Mouse (Mus musculus): ENCODE measurements around the gene Dapk2. TPM values are rescaled to one million over a fixed set of nuclear protein-coding genes. Genes with fewer than 3 reads are reported as not detected.
A peak's percentile ranks its signal among the peaks of the same experiment; 100 is the strongest.

Gene Dapk2
- polyA plus RNA-seq, 1 experiment from 2014 or later: 1.3 TPM

DNA sequence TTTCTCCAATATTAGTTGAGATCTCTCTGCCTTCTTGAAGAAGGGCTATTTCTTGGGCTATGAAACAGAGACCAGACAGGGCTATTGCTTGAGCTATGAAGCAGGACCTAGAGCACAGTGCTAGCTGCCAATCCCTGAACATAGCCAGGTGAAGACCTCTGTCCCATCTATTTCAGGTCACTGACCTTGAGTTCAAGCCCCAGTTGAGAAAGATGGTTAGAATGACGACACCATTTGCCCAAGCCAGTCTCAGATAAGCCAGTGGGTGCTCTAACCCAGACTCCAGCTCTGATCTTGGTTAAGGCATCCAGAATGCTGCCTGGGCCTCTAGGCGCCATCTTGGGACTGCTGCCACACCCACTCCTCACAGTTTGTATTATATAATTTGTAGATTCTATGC, 135.3 kb downstream of the Dapk2 start:
- no peak for ATAC-seq (ENCODE audit: low read depth)
- 100% methylated on average over 2 of the region's 2 CpGs for WGBS

DNA sequence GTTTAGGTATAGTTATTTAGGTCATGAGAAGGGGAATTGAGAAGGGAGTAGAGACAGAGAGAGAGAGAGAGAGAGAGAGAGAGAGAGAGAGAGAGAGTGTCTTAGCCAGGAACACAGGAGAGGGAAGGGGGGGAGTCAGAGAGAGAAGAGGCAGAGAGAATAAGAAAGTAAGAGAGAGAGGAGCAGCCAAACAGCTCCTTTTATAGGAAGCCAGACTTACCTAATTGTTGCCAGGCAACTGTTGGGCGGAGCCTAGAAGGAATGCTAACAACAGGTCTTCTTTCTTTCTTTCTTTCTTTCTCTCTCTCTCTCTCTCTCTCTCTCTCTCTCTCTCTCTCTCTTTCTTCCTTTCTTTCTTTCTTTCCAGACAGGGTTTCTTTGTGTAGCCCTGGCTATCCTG, 136.2 kb downstream of the Dapk2 start:
- peaks cover 9% of the 10 kb centered on the region for H3K4me1 ChIP-seq (replicated peaks)
- H3K4me2 ChIP-seq: no peak overlapping the region
- no peak for ATAC-seq (ENCODE audit: low read depth)
- no peak overlapping the region for H3K4me3 ChIP-seq
- no peaks in the 10 kb centered on the region for H3K27me3 ChIP-seq
- no peak overlapping the region for H3K27ac ChIP-seq (replicated peaks)
- H3K9me3 ChIP-seq: no peaks in the 10 kb centered on the region
- 100% methylated on average over 1 of the region's 1 CpGs for WGBS
- H3K36me3 ChIP-seq: no peaks in the 10 kb centered on the region
- H3K9ac ChIP-seq: no peak overlapping the region

More for the DNA sequence above, 135.3 kb downstream of the Dapk2 start:
- H3K9me3 ChIP-seq: no peaks in the 10 kb centered on the region
- peaks cover 9% of the 10 kb centered on the region for H3K4me1 ChIP-seq (replicated peaks)
- no peaks in the 10 kb centered on the region for H3K36me3 ChIP-seq
- H3K27ac ChIP-seq (replicated peaks): no peak overlapping the region
- no peak overlapping the region for H3K4me3 ChIP-seq
- H3K9ac ChIP-seq: no peak overlapping the region
- no peaks in the 10 kb centered on the region for H3K27me3 ChIP-seq
- H3K4me2 ChIP-seq: no peak overlapping the region

DNA sequence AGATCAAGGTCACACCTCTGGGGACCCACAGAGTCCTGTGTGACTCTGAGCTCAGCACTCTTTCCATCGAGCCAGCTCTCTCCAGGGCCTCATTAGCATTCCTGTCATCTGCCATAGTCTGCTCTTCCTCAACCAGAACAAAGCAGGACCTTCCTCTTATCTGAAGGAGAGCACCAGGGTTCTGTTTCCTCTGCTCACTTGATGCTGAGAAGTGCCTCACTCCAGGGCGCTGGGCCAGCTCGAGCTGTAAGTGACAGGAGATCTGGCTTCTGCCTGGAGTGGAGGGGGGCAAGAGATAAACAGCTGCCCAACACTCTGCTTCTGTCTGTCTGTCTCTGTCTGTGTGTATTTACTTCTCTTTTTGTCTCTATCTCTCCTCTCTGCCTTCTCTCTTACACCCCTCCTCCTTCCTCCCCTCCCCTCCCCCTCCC, 137.0 kb downstream of the Dapk2 start:
- H3K27ac ChIP-seq (replicated peaks): peak overlapping the region; percentile 59
- peak overlapping the region; percentile 36; the same call in 1 of the 2 replicates for H3K9ac ChIP-seq
- H3K4me1 ChIP-seq (replicated peaks): peaks cover 9% of the 10 kb centered on the region
- 9% methylated on average over 3 of the region's 3 CpGs for WGBS
- no peak overlapping the region for H3K4me2 ChIP-seq
- H3K36me3 ChIP-seq: no peaks in the 10 kb centered on the region
- H3K27me3 ChIP-seq: no peaks in the 10 kb centered on the region
- no peak overlapping the region for H3K4me3 ChIP-seq
- H3K9me3 ChIP-seq: no peaks in the 10 kb centered on the region
- 0 out of 2 replicates have a peak, but pooled peaks have one; percentile 11 for ATAC-seq (ENCODE audit: low read depth)

DNA sequence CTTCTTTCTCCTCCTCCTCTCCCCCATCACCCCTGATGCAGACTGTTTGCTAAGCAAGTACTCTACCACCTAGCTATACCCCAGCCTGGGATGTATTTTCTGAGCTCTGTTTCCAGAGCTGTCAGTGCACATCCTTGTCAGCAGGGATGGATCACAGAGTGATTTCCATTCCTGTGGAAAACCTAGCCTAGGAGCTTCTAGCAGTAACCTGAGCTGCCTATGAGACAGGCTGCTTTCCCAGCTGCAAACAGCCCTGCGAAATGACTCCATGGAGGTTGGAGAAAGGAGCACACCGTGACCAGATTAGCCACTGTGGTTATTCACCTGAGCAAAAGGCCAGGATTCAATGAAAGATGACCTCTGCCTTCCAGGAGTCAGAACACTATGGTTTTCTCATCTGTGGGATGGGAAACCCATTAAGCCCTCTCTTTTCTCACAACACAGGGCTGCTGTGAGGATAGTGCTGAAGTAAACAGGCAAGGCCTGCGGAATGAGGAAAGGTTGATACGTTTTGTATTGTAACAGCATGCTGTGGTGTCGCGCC, 137.6 kb downstream of the Dapk2 start:
- H3K4me3 ChIP-seq: no peak overlapping the region
- no peaks in the 10 kb centered on the region for H3K36me3 ChIP-seq
- 75% methylated on average over 6 of the region's 6 CpGs for WGBS

DNA sequence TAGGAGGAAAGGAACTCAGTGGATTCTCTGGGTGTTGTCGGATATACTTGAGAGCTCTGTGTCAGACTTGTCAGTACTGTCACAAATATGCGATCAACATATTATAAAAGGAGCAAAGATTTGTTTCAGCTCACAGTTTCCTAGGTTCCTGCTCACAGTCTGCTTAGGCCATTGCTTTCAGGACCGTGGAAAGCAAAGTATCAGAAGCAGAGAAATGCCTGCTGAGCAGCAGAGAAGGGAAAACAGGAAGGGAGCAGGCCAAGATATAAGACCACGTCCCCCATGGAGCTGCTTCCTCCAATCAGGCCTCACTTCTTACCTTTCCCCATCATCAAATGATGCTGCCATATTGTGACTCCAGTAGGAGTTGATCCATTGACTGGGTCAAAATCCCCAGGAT, 140.8 kb downstream of the Dapk2 start:
- H3K36me3 ChIP-seq: no peaks in the 10 kb centered on the region
- no peaks in the 10 kb centered on the region for H3K27me3 ChIP-seq
- H3K9ac ChIP-seq: no peak overlapping the region
- H3K4me1 ChIP-seq (replicated peaks): peaks cover 9% of the 10 kb centered on the region
- H3K9me3 ChIP-seq: no peaks in the 10 kb centered on the region
- H3K4me3 ChIP-seq: no peak overlapping the region
- H3K4me2 ChIP-seq: no peak overlapping the region
- no peak overlapping the region for H3K27ac ChIP-seq (replicated peaks)
- WGBS: 84% methylated on average over 4 of the region's 4 CpGs
- no peak for ATAC-seq (ENCODE audit: low read depth)

More for the DNA sequence above, 137.6 kb downstream of the Dapk2 start:
- Histone ChIP-seq H3K27me3 (no peaks in the 10 kb centered on the region), H3K27ac (replicated peaks) (peak overlapping the region; percentile 59), H3K4me1 (replicated peaks) (peaks cover 9% of the 10 kb centered on the region), H3K9ac (no peak overlapping the region), H3K4me2 (no peak overlapping the region), H3K9me3 (no peaks in the 10 kb centered on the region)
- no peak for ATAC-seq (ENCODE audit: low read depth)

DNA sequence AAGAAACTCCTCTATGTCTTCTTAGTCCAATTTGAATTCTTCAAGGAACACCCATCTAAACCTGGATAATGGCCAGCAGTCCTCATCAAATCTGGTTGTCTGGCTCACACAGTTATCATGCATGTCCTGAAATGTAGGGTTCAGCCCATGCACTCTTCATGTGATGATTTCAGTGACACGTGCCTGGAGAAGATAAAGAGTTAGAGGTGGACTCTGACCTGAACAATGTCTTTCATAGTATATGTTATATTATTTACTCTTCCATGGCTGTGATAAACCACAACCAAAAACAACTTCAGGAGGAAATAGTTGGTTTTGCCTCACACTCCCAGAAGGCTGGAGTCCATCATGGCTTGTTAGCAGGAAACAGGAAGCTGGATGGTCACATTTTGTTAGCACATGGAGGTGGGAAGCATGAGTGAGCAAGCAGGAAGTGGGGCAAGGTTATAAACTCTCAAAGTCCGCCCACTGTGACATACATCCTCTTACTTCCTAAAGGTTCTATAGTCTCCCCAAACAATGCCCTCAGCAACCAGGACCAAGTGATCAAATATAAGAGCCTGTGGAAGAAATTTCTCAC, 142.5 kb downstream of the Dapk2 start:
- no peak overlapping the region for H3K9ac ChIP-seq
- H3K4me2 ChIP-seq: no peak overlapping the region
- 86% methylated on average over 2 of the region's 2 CpGs for WGBS
- H3K27ac ChIP-seq (replicated peaks): no peak overlapping the region
- H3K9me3 ChIP-seq: no peaks in the 10 kb centered on the region
- no peak for ATAC-seq (ENCODE audit: low read depth)
- H3K4me3 ChIP-seq: no peak overlapping the region
- H3K27me3 ChIP-seq: no peaks in the 10 kb centered on the region
- H3K4me1 ChIP-seq (replicated peaks): peaks cover 16% of the 10 kb centered on the region
- no peaks in the 10 kb centered on the region for H3K36me3 ChIP-seq

DNA sequence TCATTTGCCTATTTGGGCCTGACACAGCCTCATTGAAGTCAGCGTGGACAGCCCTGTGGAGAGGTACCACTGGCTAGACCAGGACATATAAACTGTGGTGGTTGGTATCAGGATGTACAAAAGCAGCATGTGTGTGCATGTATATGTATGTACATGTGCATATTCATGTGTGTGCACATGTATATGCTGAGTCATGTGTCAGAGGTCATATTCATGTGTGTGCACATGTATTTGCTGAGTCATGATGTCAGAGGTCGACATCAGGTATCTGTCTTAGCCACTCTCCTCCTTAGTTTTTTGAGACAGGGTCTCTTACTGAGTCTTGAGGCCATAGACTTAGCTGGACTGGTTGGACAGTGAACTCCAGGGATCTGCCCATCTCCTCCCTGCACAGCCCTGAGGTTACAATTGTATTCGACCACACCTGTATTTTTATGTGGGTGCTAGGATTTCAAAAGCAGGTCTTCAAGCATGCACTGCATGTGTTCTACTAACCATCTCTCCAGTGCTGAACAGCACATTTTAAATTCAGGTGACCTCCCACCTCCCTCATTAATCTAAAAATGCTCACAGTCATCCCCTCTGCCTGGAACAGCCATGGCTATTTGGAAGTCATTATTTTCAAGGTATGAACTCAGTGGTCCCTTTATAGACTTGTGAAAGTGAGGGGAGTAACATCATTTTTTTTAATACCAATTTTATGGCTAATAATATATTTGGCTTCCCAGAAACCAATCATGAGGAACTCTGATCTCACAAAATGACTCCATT, 146.5 kb downstream of the Dapk2 start:
- no peak overlapping the region for H3K4me3 ChIP-seq
- no peaks in the 10 kb centered on the region for H3K36me3 ChIP-seq
- H3K4me1 ChIP-seq (replicated peaks): peaks cover 24% of the 10 kb centered on the region
- H3K27me3 ChIP-seq: no peaks in the 10 kb centered on the region
- H3K9me3 ChIP-seq: no peaks in the 10 kb centered on the region
- 90% methylated on average over 3 of the region's 3 CpGs for WGBS
- peak; percentile 61 for ATAC-seq (ENCODE audit: low read depth)
- H3K9ac ChIP-seq: no peak overlapping the region
- peak overlapping the region; percentile 88 for H3K27ac ChIP-seq (replicated peaks)
- H3K4me2 ChIP-seq: peak overlapping the region; percentile 52; the same call in 1 of the 2 replicates

DNA sequence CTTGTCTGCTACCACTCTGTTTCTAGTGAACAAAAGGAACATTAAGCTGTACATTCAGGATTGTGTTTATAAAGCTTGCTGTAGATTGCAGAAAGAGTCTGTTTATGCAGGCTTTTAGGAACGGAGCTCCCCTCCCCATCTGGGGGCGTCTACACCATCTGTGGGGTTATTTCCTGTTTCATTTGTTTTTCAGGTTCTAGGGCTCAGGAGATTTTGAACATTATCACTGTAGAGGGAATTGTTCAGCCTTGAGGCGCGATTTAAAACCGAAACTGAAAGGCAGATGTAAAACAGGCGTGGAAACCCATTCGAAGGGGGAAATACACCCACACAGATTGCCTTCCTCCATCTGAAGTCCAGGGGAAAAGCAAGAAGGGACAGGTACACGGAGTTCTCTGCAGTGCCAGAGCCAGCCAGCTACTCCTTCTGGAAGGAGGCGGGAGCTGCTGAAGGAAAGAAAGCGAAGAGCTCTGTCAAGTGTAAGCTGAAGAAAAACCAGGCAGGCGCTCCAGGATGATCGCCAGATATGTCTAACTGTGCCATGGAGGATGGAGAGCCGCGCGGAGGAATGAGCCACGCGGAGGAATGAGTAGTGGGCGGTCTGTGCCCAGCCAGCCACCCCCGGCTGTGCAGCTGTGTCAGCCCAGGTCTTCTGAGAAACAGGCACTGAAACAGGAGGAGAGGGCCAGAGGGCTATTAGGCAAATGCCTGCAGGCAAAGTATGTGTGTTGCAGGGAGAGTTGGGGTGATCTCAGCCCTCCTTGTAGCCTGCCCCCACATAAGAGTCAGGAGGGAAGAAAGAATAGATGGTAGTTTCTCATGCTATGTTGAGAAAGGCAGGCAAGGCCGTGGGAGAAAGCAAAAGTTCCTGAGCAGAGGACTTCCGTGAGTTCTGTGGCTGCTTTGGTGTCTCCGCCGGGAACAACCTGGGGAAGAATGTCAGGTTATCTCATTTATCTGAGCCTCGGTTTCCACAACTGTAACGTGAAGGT, 147.4 kb downstream of the Dapk2 start:
- no peaks in the 10 kb centered on the region for H3K36me3 ChIP-seq
- H3K4me1 ChIP-seq (replicated peaks): peaks cover 24% of the 10 kb centered on the region
- peak; percentile 75 for ATAC-seq (ENCODE audit: low read depth)
- H3K9me3 ChIP-seq: no peaks in the 10 kb centered on the region
- WGBS: 37% methylated on average over 25 of the region's 25 CpGs
- H3K4me2 ChIP-seq: peak overlapping the region; percentile 52
- no peaks in the 10 kb centered on the region for H3K27me3 ChIP-seq
- H3K4me3 ChIP-seq: peak overlapping the region; percentile 18
- peak overlapping the region; percentile 88 for H3K27ac ChIP-seq (replicated peaks)
- peak overlapping the region; percentile 41 for H3K9ac ChIP-seq

DNA sequence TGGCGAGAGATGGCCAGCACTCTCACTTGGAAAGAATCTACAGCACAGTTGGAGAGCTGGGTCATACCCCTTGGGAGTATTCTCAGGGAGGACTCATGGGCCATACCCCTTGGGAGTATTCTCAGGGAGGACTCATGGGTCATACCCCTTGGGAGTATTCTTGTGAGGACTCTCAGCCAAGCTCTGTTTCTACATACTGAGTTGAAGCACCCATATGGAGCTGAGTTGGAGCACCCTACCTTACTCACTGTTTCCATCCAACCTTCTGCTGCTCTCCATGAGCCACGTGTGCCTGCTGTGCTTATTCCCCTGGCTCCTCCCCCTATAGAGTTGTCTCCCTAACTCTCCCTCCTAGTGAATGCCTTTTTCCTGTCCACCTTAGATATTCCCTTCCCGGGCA, 148.4 kb downstream of the Dapk2 start:
- no peak overlapping the region for H3K4me2 ChIP-seq
- H3K9me3 ChIP-seq: no peaks in the 10 kb centered on the region
- WGBS: 81% methylated on average over 3 of the region's 3 CpGs
- ATAC-seq (ENCODE audit: low read depth): no peak
- H3K36me3 ChIP-seq: no peaks in the 10 kb centered on the region
- H3K27ac ChIP-seq (replicated peaks): peak overlapping the region; percentile 88; the same call in 1 of the 2 replicates
- no peaks in the 10 kb centered on the region for H3K27me3 ChIP-seq
- H3K4me3 ChIP-seq: no peak overlapping the region
- peaks cover 24% of the 10 kb centered on the region for H3K4me1 ChIP-seq (replicated peaks)
- no peak overlapping the region for H3K9ac ChIP-seq

DNA sequence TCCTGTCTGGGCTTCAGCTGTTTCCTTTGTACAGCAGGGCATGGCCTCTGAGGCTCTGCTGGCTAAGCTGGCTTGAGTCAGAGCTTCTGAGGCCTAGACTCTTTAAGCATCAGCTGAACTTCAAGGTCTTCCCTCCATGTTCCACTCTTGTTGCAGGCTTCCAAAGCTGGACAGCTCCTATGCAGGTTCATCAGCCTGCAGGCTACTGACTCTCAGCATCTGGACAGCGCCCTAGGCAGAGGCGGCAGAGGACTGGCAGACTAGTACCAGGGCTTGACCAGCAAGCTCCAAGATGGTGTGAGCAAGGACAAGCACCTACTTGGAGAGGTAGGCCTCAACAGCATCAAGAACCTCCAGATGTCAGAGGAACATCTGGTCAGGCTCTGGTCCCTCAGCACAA, 149.3 kb downstream of the Dapk2 start:
- ATAC-seq (ENCODE audit: low read depth): no peak
- WGBS: 59% methylated on average over 2 of the region's 2 CpGs
- no peak overlapping the region for H3K27ac ChIP-seq (replicated peaks)
- H3K9ac ChIP-seq: no peak overlapping the region
- no peaks in the 10 kb centered on the region for H3K36me3 ChIP-seq
- peaks cover 24% of the 10 kb centered on the region for H3K4me1 ChIP-seq (replicated peaks)
- H3K9me3 ChIP-seq: no peaks in the 10 kb centered on the region
- H3K4me3 ChIP-seq: no peak overlapping the region
- no peak overlapping the region for H3K4me2 ChIP-seq
- H3K27me3 ChIP-seq: no peaks in the 10 kb centered on the region

DNA sequence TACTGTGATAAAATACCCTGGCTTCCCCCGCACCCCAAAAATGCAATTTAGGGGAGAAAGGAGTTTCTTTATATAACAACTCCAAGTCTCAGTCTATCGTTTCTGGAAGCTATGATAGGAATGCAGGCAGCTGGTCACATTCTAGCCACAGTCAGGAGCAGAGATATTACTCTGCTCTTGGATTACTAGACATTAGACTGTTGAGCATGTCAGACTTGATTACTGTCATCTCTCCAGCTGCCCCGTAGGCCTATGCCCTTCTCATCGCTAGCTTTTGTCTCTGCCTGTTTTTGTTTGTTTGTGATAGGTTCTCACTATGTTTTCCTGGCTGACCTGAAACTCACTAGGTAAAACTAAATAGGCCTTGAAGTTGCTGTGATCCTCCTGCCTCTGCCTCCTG, 150.7 kb downstream of the Dapk2 start:
- no peak overlapping the region for H3K4me3 ChIP-seq
- WGBS: 88% methylated on average over 4 of the region's 4 CpGs
- no peak overlapping the region for H3K4me2 ChIP-seq
- no peaks in the 10 kb centered on the region for H3K36me3 ChIP-seq
- H3K9ac ChIP-seq: no peak overlapping the region
- no peaks in the 10 kb centered on the region for H3K27me3 ChIP-seq
- ATAC-seq (ENCODE audit: low read depth): no peak
- no peak overlapping the region for H3K27ac ChIP-seq (replicated peaks)
- no peaks in the 10 kb centered on the region for H3K9me3 ChIP-seq
- peaks cover 24% of the 10 kb centered on the region for H3K4me1 ChIP-seq (replicated peaks)

All from neural tube, embryonic 13.5 days (tissue).